Mouse (Mus musculus) cortical plate, adult 2 months (tissue): ENCODE results near the gene Xpo5.

Experiments used
- CTCF ChIP-seq: fragments of 200-500 bp; IDR thresholded peaks from 2 replicates; pipeline ENCODE4 v1.5.1; 2011; ENCODE audit warnings: mild to moderate bottlenecking, control low read depth, low read length; ENCODE audit not compliant: insufficient read depth; ENCODE audit errors: extremely low read depth
- POLR2A ChIP-seq: fragments of 200-500 bp; IDR thresholded peaks from 2 replicates; pipeline ENCODE4 v1.6.1; 2011; ENCODE audit warnings: mild to moderate bottlenecking, low read length, control low read depth; ENCODE audit not compliant: insufficient read depth; ENCODE audit errors: extremely low read depth

DNA sequence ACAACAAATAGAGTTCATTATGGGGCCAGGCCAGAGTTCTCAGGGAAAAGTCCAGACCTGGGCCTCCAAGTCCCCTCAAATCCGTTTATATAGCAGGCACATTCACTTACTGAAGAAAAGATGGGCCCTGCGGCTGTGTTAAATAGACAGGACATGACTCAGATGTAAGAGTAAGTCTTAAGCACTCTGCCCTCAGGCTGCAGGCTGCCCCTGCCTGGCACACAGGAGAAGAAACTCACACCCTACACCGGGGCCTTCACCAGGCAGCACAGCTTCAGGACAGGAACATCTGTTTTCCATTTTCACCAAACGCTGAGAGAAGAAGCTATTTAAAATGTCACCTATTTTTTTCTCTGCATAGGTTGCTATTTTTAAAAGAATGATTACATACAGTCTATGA lies 75.0 kb downstream of the Xpo5 start:
- no peak for TF ChIP-seq CTCF
- TF ChIP-seq POLR2A: no peak
